Mouse (Mus musculus) bone marrow macrophage, adult 2 months (primary cell): ENCODE data around the gene Gabbr2.

Experiments
- CTCF ChIP-seq: IDR thresholded peaks from 2 replicates; pipeline ENCODE4 v1.5.1; 2012; ENCODE audit warnings: low read depth, mild to moderate bottlenecking, low read length, moderate library complexity
- POLR2A ChIP-seq: IDR thresholded peaks from 2 replicates; pipeline ENCODE4 v1.6.1; 2012; ENCODE audit warnings: mild to moderate bottlenecking, low read depth, low read length, borderline replicate concordance

- TF ChIP-seq CTCF, result peak; percentile 72
- TF ChIP-seq POLR2A, result no peak
Measured at GRCm38 (mm10) chr4:46617408-46617807, 374.3 kb downstream of the Gabbr2 start.
